Comparison of ENCODE assay signal across 21 mouse cellular contexts in the genomic region with DNA sequence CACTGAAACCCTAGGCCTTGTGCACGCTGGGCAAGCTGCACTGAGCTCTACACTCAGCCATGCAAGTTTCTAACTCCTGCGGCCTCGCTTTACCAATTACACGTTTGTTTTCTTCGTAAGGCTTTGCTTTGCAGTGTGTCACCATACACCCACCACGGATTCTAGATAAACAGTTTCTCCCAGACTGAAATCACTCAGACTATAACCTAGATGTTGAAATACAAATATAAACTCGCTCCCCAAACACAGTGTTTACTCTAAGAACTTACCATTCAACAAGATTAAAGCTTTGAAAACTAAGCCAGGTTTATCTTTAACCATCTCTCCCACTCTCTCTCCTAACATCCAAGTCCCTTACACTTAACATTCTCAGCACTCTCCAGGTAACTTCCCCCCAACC. TPM values are rescaled to one million over a fixed set of nuclear protein-coding genes. Genes with fewer than 3 reads are reported as not detected.
DNase-seq lines count a peak whose midpoint lies in the region; ATAC-seq and TF ChIP-seq lines count a peak whose summit lies in the region.
"Had no signal": no experiment of that assay in that cellular context is flagged by ENCODE, and none has a peak within 500 bp of the region (broad histone marks: within the 10 kb centered on the region; RNA-seq: fewer than 3 reads in every experiment).

No protein-coding gene starts in this region.

- H3K4me1 ChIP-seq in limb, embryonic 14.5 days (ENCODE audit: control insufficient read depth, insufficient read depth, low read length) = no peaks in the 10 kb centered on the region
- no peaks in the 10 kb centered on the region for H3K4me1 ChIP-seq in limb, embryonic 10.5 days
- no peaks in the 10 kb centered on the region for H3K4me1 ChIP-seq in liver, embryonic 11.5 days (replicated peaks; ENCODE audit: control insufficient read depth, insufficient read depth, low read length)
- H3K4me1 ChIP-seq in liver, embryonic 13.5 days (replicated peaks) = 0 out of 2 replicates have a peak, but pooled peaks cover 6% of the 10 kb centered on the region
- peaks cover 7% of the 10 kb centered on the region; the same call in 1 of the 2 replicates for H3K4me1 ChIP-seq in liver, postnatal 0 days (ENCODE audit: insufficient read depth)
- H3K4me1 ChIP-seq: embryonic facial prominence, embryonic 15.5 days; forebrain, embryonic 10.5 days; forebrain, embryonic 15.5 days; heart, embryonic 13.5 days had no signal

- no peak for ATAC-seq in limb, embryonic 14.5 days (ENCODE audit: low FRiP score, low read depth)
- ATAC-seq in liver, embryonic 11.5 days (replicated peaks; ENCODE audit: low FRiP score) = 0 out of 2 replicates have a peak, but pooled peaks have one; percentile 33
- ATAC-seq in liver, embryonic 13.5 days (ENCODE audit: low read depth) = peak; percentile 66
- peak; percentile 89 for ATAC-seq in liver, postnatal 0 days
- ATAC-seq: activated CD4-positive, CD25-positive, alpha-beta regulatory T cell, adult 4 months; forebrain, embryonic 15.5 days; Patski had no signal

- no peak overlapping the region for H3K4me3 ChIP-seq in limb, embryonic 14.5 days (replicated peaks; ENCODE audit: low read length)
- H3K4me3 ChIP-seq in limb, embryonic 10.5 days = no peak overlapping the region
- H3K4me3 ChIP-seq in liver, embryonic 11.5 days (ENCODE audit: low read depth, low read length) = no peak overlapping the region
- H3K4me3 ChIP-seq in liver, embryonic 13.5 days (replicated peaks) = no peak overlapping the region
- no peak overlapping the region for H3K4me3 ChIP-seq in liver, postnatal 0 days (ENCODE audit: low read depth, low read length)
- H3K4me3 ChIP-seq: embryonic facial prominence, embryonic 15.5 days; erythroblast, embryonic 14.5 days; forebrain, embryonic 10.5 days; forebrain, embryonic 15.5 days; heart, embryonic 13.5 days had no signal

- DNase-seq in limb, embryonic 14.5 days (ENCODE audit: low spot score) = peak; percentile 0
- DNase-seq in limb, embryonic 10.5 days (ENCODE audit: low spot score) = no peak
- no peak for DNase-seq in liver, embryonic 11.5 days (ENCODE audit: low spot score)
- no peak for DNase-seq in liver, embryonic 13.5 days
- DNase-seq in liver, postnatal 0 days = no peak
- DNase-seq in retina, postnatal 1 day = no peak
- DNase-seq: adrenal gland, postnatal 14 days; cerebellum, adult 18-20 months; cerebellum, postnatal 10 days; embryo, embryonic 11 days; gastrocnemius, postnatal 36 days; heart, adult 11 months; heart, postnatal 36 days had no signal

- H3K9me3 ChIP-seq in limb, embryonic 14.5 days (ENCODE audit: control insufficient read depth, low read length) = no peaks in the 10 kb centered on the region
- H3K9me3 ChIP-seq in limb, embryonic 10.5 days (replicated peaks) = no peaks in the 10 kb centered on the region
- no peaks in the 10 kb centered on the region for H3K9me3 ChIP-seq in liver, embryonic 11.5 days (ENCODE audit: control insufficient read depth, low read length)
- H3K9me3 ChIP-seq in liver, embryonic 13.5 days (replicated peaks) = no peaks in the 10 kb centered on the region
- H3K9me3 ChIP-seq in liver, postnatal 0 days (ENCODE audit: low read length) = no peaks in the 10 kb centered on the region
- H3K9me3 ChIP-seq: embryonic facial prominence, embryonic 15.5 days; forebrain, embryonic 10.5 days; forebrain, embryonic 15.5 days; heart, embryonic 13.5 days had no signal

- TF ChIP-seq CTCF in liver, postnatal 0 days (IDR thresholded peaks at IDR 0.05; ENCODE audit: low read depth) = no peak

- TF ChIP-seq EP300 in liver, postnatal 0 days (IDR thresholded peaks at IDR 0.05; ENCODE audit: low read depth) = no peak

- no peak overlapping the region for H3K27ac ChIP-seq in limb, embryonic 14.5 days (replicated peaks; ENCODE audit: low read depth, low read length)
- H3K27ac ChIP-seq in limb, embryonic 10.5 days = no peak overlapping the region
- no peak overlapping the region for H3K27ac ChIP-seq in liver, embryonic 11.5 days (ENCODE audit: low read depth, low read length)
- no peak overlapping the region for H3K27ac ChIP-seq in liver, embryonic 13.5 days
- H3K27ac ChIP-seq in liver, postnatal 0 days (ENCODE audit: low read depth) = peak overlapping the region; percentile 71
- H3K27ac ChIP-seq: embryonic facial prominence, embryonic 15.5 days; forebrain, embryonic 10.5 days; forebrain, embryonic 15.5 days; heart, embryonic 13.5 days had no signal

- no peaks in the 10 kb centered on the region for H3K36me3 ChIP-seq in limb, embryonic 14.5 days (ENCODE audit: control insufficient read depth, insufficient read depth, low read length)
- H3K36me3 ChIP-seq in limb, embryonic 10.5 days = no peaks in the 10 kb centered on the region
- no peaks in the 10 kb centered on the region for H3K36me3 ChIP-seq in liver, embryonic 11.5 days (ENCODE audit: control insufficient read depth, insufficient read depth, low read length)
- no peaks in the 10 kb centered on the region for H3K36me3 ChIP-seq in liver, embryonic 13.5 days
- H3K36me3 ChIP-seq in liver, postnatal 0 days (replicated peaks; ENCODE audit: insufficient read depth, low read length) = no peaks in the 10 kb centered on the region
- H3K36me3 ChIP-seq: embryonic facial prominence, embryonic 15.5 days; forebrain, embryonic 10.5 days; forebrain, embryonic 15.5 days; heart, embryonic 13.5 days had no signal

- H3K4me2 ChIP-seq in limb, embryonic 14.5 days (replicated peaks; ENCODE audit: low read depth, low read length, severe bottlenecking) = no peak overlapping the region
- H3K4me2 ChIP-seq in liver, embryonic 11.5 days = no peak overlapping the region
- H3K4me2 ChIP-seq in liver, embryonic 13.5 days = no peak overlapping the region
- H3K4me2 ChIP-seq in liver, postnatal 0 days (ENCODE audit: low read depth, low read length) = peak overlapping the region; percentile 40; the same call in 1 of the 2 replicates
- H3K4me2 ChIP-seq: embryonic facial prominence, embryonic 15.5 days; forebrain, embryonic 15.5 days; heart, embryonic 13.5 days had no signal

- no peak for TF ChIP-seq POLR2A in limb, embryonic 14.5 days (IDR thresholded peaks at IDR 0.05; ENCODE audit: borderline replicate concordance, extremely low read depth, insufficient read depth, insufficient read length)

- WGBS in limb, embryonic 14.5 days = 54% methylated on average over 7 of the region's 7 CpGs
- WGBS in limb, embryonic 10.5 days = 55% methylated on average over 7 of the region's 7 CpGs
- WGBS in liver, embryonic 11.5 days = 52% methylated on average over 7 of the region's 7 CpGs
- 57% methylated on average over 7 of the region's 7 CpGs for WGBS in liver, embryonic 13.5 days (ENCODE audit: insufficient replicate concordance)
- WGBS in liver, postnatal 0 days (ENCODE audit: insufficient replicate concordance) = 51% methylated on average over 7 of the region's 7 CpGs

- H3K27me3 ChIP-seq in limb, embryonic 14.5 days (ENCODE audit: control insufficient read depth, insufficient read depth, low read length) = no peaks in the 10 kb centered on the region
- H3K27me3 ChIP-seq in limb, embryonic 10.5 days (ENCODE audit: low read depth, poor library complexity, severe bottlenecking) = no peaks in the 10 kb centered on the region
- H3K27me3 ChIP-seq in liver, embryonic 11.5 days (replicated peaks; ENCODE audit: control insufficient read depth, insufficient read depth, low read length) = no peaks in the 10 kb centered on the region
- no peaks in the 10 kb centered on the region for H3K27me3 ChIP-seq in liver, embryonic 13.5 days
- H3K27me3 ChIP-seq in liver, postnatal 0 days (ENCODE audit: insufficient read depth, low read length) = no peaks in the 10 kb centered on the region
- H3K27me3 ChIP-seq: CH12.LX; embryonic facial prominence, embryonic 15.5 days; forebrain, embryonic 15.5 days; heart, embryonic 13.5 days had no signal

- H3K9ac ChIP-seq in limb, embryonic 14.5 days (ENCODE audit: low read depth, low read length, severe bottlenecking) = no peak overlapping the region
- H3K9ac ChIP-seq in liver, embryonic 11.5 days (ENCODE audit: low read depth, low read length) = no peak overlapping the region
- H3K9ac ChIP-seq in liver, embryonic 13.5 days = no peak overlapping the region
- no peak overlapping the region for H3K9ac ChIP-seq in liver, postnatal 0 days (replicated peaks)
- H3K9ac ChIP-seq: embryonic facial prominence, embryonic 15.5 days; forebrain, embryonic 15.5 days; heart, embryonic 13.5 days had no signal

RNA-seq across cellular contexts. Expression of a gene that starts 13.8 kb away (rescaled TPM):
- polyA plus RNA-seq in limb, embryonic 14.5 days (2012; rRNA removed) = 9.7 and 12.2 TPM in 2 replicates
- 9.1 and 10.0 TPM in 2 replicates for polyA plus RNA-seq in limb, embryonic 14.5 days (2014; fragmentation: Nextera tagmentation; extraction: Ambion mirVana)
- 8.3 and 10.4 TPM in 2 replicates for polyA plus RNA-seq in limb, embryonic 10.5 days (2016; fragmentation: Nextera tagmentation; extraction: Ambion mirVana)
- polyA plus RNA-seq in liver, embryonic 11.5 days (2014; fragmentation: Nextera tagmentation; extraction: Ambion mirVana) = 26.6 and 31.0 TPM in 2 replicates
- polyA plus RNA-seq in liver, embryonic 13.5 days (2015; fragmentation: Nextera tagmentation; extraction: Ambion mirVana) = 20.6 and 25.3 TPM in 2 replicates
- 31.1 and 31.4 TPM in 2 replicates for polyA plus RNA-seq in liver, postnatal 0 days (2015; fragmentation: Nextera tagmentation; extraction: Ambion mirVana)

RNA-seq across cellular contexts. Expression of a gene that starts 40.3 kb away (rescaled TPM):
- polyA plus RNA-seq in limb, embryonic 14.5 days (2012; rRNA removed) = 2.0 and 4.1 TPM in 2 replicates
- polyA plus RNA-seq in limb, embryonic 14.5 days (2014; fragmentation: Nextera tagmentation; extraction: Ambion mirVana) = 5.9 and 7.3 TPM in 2 replicates
- polyA plus RNA-seq in limb, embryonic 10.5 days (2016; fragmentation: Nextera tagmentation; extraction: Ambion mirVana) = 4.6 and 6.4 TPM in 2 replicates
- 7.1 and 9.4 TPM in 2 replicates for polyA plus RNA-seq in liver, embryonic 11.5 days (2014; fragmentation: Nextera tagmentation; extraction: Ambion mirVana)
- polyA plus RNA-seq in liver, embryonic 13.5 days (2015; fragmentation: Nextera tagmentation; extraction: Ambion mirVana) = 4.5 and 4.7 TPM in 2 replicates
- 2.6 and 2.7 TPM in 2 replicates for polyA plus RNA-seq in liver, postnatal 0 days (2015; fragmentation: Nextera tagmentation; extraction: Ambion mirVana)
